Mouse (Mus musculus): ENCODE data around the gene Cebpb. TPM values are rescaled to one million over a fixed set of nuclear protein-coding genes. Genes with fewer than 3 reads are reported as not detected.

Gene Cebpb
- polyA plus RNA-seq, 1 experiment from 2014 or later, result 3.6 TPM

- H3K4me2 ChIP-seq (replicated peaks), result no peak overlapping the region
- peak; percentile 40 for DNase-seq (ENCODE audit: low spot score)
- no peaks in the 10 kb centered on the region for H3K27me3 ChIP-seq (ENCODE audit: control insufficient read depth, insufficient read depth, low read length)
- H3K4me1 ChIP-seq (replicated peaks; ENCODE audit: control insufficient read depth, insufficient read depth, low read length), result no peaks in the 10 kb centered on the region
- ATAC-seq (ENCODE audit: low FRiP score), result peak; percentile 60; the same call in 1 of the 2 replicates
- H3K36me3 ChIP-seq (replicated peaks; ENCODE audit: control insufficient read depth, insufficient read depth), result no peaks in the 10 kb centered on the region
- H3K9me3 ChIP-seq (ENCODE audit: control insufficient read depth, low read length), result no peaks in the 10 kb centered on the region
- H3K27ac ChIP-seq, result no peak overlapping the region
- no peak overlapping the region for H3K9ac ChIP-seq
- 46% methylated on average over 13 of the region's 13 CpGs for WGBS
- H3K4me3 ChIP-seq (replicated peaks; ENCODE audit: low read length), result no peak overlapping the region
These were observed 38.4 kb downstream of the Cebpb start for GRCm38 (mm10) chr2:167727161-167727560.

- 82% methylated on average over 7 of the region's 7 CpGs for WGBS
- no peak for ATAC-seq (ENCODE audit: low FRiP score)
- no peak for DNase-seq (ENCODE audit: low spot score)
These were observed 41.3 kb downstream of the Cebpb start for GRCm38 (mm10) chr2:167730036-167730435.

GRCm38 (mm10) chr2:167731149-167731548 is 42.4 kb downstream of the Cebpb start:
- no peaks in the 10 kb centered on the region for H3K27me3 ChIP-seq (ENCODE audit: control insufficient read depth, insufficient read depth, low read length)
- no peak for ATAC-seq (ENCODE audit: low FRiP score)
- no peaks in the 10 kb centered on the region for H3K36me3 ChIP-seq (replicated peaks; ENCODE audit: control insufficient read depth, insufficient read depth)
- H3K4me2 ChIP-seq (replicated peaks), result no peak overlapping the region
- DNase-seq (ENCODE audit: low spot score), result no peak
- no peak overlapping the region for H3K4me3 ChIP-seq (replicated peaks; ENCODE audit: low read length)
- H3K9me3 ChIP-seq (ENCODE audit: control insufficient read depth, low read length), result no peaks in the 10 kb centered on the region
- no peak overlapping the region for H3K27ac ChIP-seq
- H3K4me1 ChIP-seq (replicated peaks; ENCODE audit: control insufficient read depth, insufficient read depth, low read length), result no peaks in the 10 kb centered on the region
- H3K9ac ChIP-seq, result no peak overlapping the region
- 80% methylated on average over 13 of the region's 13 CpGs for WGBS

More at GRCm38 (mm10) chr2:167730036-167730435, 41.3 kb downstream of the Cebpb start:
- H3K27ac ChIP-seq, result no peak overlapping the region
- no peaks in the 10 kb centered on the region for H3K36me3 ChIP-seq (replicated peaks; ENCODE audit: control insufficient read depth, insufficient read depth)
- H3K9me3 ChIP-seq (ENCODE audit: control insufficient read depth, low read length), result no peaks in the 10 kb centered on the region
- no peaks in the 10 kb centered on the region for H3K27me3 ChIP-seq (ENCODE audit: control insufficient read depth, insufficient read depth, low read length)
- H3K4me2 ChIP-seq (replicated peaks), result no peak overlapping the region
- H3K9ac ChIP-seq, result no peak overlapping the region
- no peaks in the 10 kb centered on the region for H3K4me1 ChIP-seq (replicated peaks; ENCODE audit: control insufficient read depth, insufficient read depth, low read length)
- H3K4me3 ChIP-seq (replicated peaks; ENCODE audit: low read length), result no peak overlapping the region

DNA sequence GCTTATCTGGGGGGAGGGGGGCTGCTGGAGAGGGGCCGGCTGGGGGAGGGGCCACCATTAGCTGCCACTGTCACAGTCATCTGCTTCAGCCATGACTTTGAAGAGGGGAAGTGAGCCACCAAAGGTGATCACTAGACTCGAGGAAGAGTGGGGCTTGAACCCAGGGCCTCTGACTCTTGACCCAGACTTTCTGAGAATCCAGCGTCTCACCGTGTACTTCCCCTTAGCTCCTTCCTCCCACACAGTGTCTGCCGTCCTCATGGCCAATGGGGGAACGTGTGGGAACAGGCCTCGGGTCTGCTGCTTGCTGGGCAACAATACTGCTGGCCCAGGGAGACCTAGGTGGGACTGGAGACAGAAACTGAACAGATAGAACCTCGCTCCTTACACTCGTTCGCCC is 46.1 kb downstream of the Cebpb start:
- Histone ChIP-seq H3K27ac (no peak overlapping the region), H3K27me3 (ENCODE audit: control insufficient read depth, insufficient read depth, low read length) (no peaks in the 10 kb centered on the region), H3K9me3 (ENCODE audit: control insufficient read depth, low read length) (no peaks in the 10 kb centered on the region), H3K36me3 (replicated peaks; ENCODE audit: control insufficient read depth, insufficient read depth) (no peaks in the 10 kb centered on the region), H3K9ac (no peak overlapping the region), H3K4me3 (replicated peaks; ENCODE audit: low read length) (no peak overlapping the region), H3K4me1 (replicated peaks; ENCODE audit: control insufficient read depth, insufficient read depth, low read length) (no peaks in the 10 kb centered on the region), H3K4me2 (replicated peaks) (no peak overlapping the region)
- no peak for ATAC-seq (ENCODE audit: low FRiP score)
- no peak for DNase-seq (ENCODE audit: low spot score)
- 77% methylated on average over 10 of the region's 10 CpGs for WGBS

GRCm38 (mm10) chr2:167739030-167739429 is 50.3 kb downstream of the Cebpb start:
- Histone ChIP-seq H3K36me3 (replicated peaks; ENCODE audit: control insufficient read depth, insufficient read depth) (no peaks in the 10 kb centered on the region), H3K27me3 (ENCODE audit: control insufficient read depth, insufficient read depth, low read length) (no peaks in the 10 kb centered on the region), H3K4me3 (replicated peaks; ENCODE audit: low read length) (no peak overlapping the region), H3K9me3 (ENCODE audit: control insufficient read depth, low read length) (no peaks in the 10 kb centered on the region), H3K9ac (no peak overlapping the region), H3K4me1 (replicated peaks; ENCODE audit: control insufficient read depth, insufficient read depth, low read length) (no peaks in the 10 kb centered on the region), H3K4me2 (replicated peaks) (no peak overlapping the region), H3K27ac (no peak overlapping the region)
- 51% methylated on average over 4 of the region's 6 CpGs for WGBS
- DNase-seq (ENCODE audit: low spot score) (no peak), ATAC-seq (ENCODE audit: low FRiP score) (no peak)

Small RNA genes within 50 kb of the gene (microRNA-seq; reads per million reads assigned to microRNA genes)
- gene Gm22355, result not detected

Other genes starting within 250 kb of the Cebpb start
- gene Rnf114, start 196.3 kb upstream of the Cebpb start, polyA plus RNA-seq (2014; fragmentation: Nextera tagmentation; extraction: Ambion mirVana), result 110 and 115 TPM in 2 replicates
- 27.3 and 29.6 TPM in 2 replicates for gene Spata2, start 196.0 kb upstream of the Cebpb start, polyA plus RNA-seq (2014; fragmentation: Nextera tagmentation; extraction: Ambion mirVana)
- 5.5 and 7.5 TPM in 2 replicates for gene Snai1, start 150.7 kb upstream of the Cebpb start, polyA plus RNA-seq (2014; fragmentation: Nextera tagmentation; extraction: Ambion mirVana)
- 302 and 313 TPM in 2 replicates for gene Ube2v1, start 56.8 kb upstream of the Cebpb start, polyA plus RNA-seq (2014; fragmentation: Nextera tagmentation; extraction: Ambion mirVana)
- 15.5 and 19.8 TPM in 2 replicates for gene Gm20431, start 27.4 kb upstream of the Cebpb start, polyA plus RNA-seq (2014; fragmentation: Nextera tagmentation; extraction: Ambion mirVana)
- 33.9 and 37.5 TPM in 2 replicates for gene Tmem189, start 907 bp downstream of the Cebpb start, polyA plus RNA-seq (2014; fragmentation: Nextera tagmentation; extraction: Ambion mirVana)
- gene Ptpn1, start 243.1 kb downstream of the Cebpb start, polyA plus RNA-seq (2014; fragmentation: Nextera tagmentation; extraction: Ambion mirVana), result 62.3 and 69.3 TPM in 2 replicates

All from hindbrain, embryonic 14.5 days (tissue).